Mouse (Mus musculus): Measurements from ENCODE around the gene Ak8. TPM values are rescaled to one million over a fixed set of nuclear protein-coding genes. Genes with fewer than 3 reads are reported as not detected.

Ak8 gene
- polyA plus RNA-seq, 1 experiment = 4.2 TPM

DNA sequence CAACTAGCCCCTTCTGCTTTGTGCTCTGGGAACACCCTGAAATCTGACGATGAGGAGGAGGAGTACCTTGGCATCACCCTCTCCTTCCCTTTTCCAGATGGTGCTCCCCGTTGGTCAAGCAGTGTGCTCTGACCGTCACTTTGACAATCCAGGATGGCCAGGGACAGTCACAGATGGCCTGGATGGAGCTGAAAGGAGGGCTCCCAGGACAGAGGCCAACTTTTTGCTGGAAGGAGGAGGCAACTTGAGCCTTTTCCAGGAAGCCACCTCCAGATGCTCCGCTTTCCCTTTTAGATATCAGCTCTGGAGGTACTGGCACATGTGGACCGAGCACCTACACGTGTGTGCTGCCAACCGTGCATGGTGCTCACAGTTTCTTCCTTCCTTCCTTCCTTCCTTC lies 103.4 kb downstream of the Ak8 start:
- Histone ChIP-seq H3K4me3 (replicated peaks; ENCODE audit: extremely low read depth, low read depth, low read length) (no peak overlapping the region), H3K4me1 (ENCODE audit: control insufficient read depth, insufficient read depth, low read length) (no peaks in the 10 kb centered on the region)
- WGBS = 71% methylated on average over 7 of the region's 7 CpGs
- no peak for DNase-seq
- TF ChIP-seq POLR2A (IDR thresholded peaks at IDR 0.05; ENCODE audit: borderline replicate concordance, extremely low read depth, low read depth, low read length) (no peak), CTCF (IDR thresholded peaks at IDR 0.05; ENCODE audit: insufficient read depth, low read length) (no peak)

DNA sequence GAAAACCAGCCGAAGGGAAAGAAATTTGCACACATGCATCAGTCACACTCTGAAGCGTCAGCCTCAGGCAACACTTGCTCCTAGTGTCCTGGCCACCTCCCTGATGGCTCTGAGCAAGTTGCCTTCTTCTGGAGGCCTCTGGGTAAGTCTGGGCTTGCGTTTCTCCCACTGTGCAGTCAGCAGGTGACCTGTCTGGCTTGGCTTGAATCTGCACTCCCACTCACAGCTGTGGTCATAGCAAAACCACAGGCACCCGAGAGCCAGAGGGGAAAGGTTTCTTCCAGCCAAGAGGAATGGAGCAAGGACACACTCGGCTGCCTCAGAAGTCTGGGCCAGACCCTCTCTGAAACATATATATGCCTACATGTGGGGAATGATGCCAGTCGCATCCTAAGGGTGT lies 108.9 kb downstream of the Ak8 start:
- H3K4me1 ChIP-seq (ENCODE audit: control insufficient read depth, insufficient read depth, low read length) = no peaks in the 10 kb centered on the region
- 79% methylated on average over 6 of the region's 6 CpGs for WGBS
- no peak for DNase-seq
- no peak for TF ChIP-seq POLR2A (IDR thresholded peaks at IDR 0.05; ENCODE audit: borderline replicate concordance, extremely low read depth, low read depth, low read length)
- TF ChIP-seq CTCF (IDR thresholded peaks at IDR 0.05; ENCODE audit: insufficient read depth, low read length) = no peak
- H3K4me3 ChIP-seq (replicated peaks; ENCODE audit: extremely low read depth, low read depth, low read length) = no peak overlapping the region

DNA sequence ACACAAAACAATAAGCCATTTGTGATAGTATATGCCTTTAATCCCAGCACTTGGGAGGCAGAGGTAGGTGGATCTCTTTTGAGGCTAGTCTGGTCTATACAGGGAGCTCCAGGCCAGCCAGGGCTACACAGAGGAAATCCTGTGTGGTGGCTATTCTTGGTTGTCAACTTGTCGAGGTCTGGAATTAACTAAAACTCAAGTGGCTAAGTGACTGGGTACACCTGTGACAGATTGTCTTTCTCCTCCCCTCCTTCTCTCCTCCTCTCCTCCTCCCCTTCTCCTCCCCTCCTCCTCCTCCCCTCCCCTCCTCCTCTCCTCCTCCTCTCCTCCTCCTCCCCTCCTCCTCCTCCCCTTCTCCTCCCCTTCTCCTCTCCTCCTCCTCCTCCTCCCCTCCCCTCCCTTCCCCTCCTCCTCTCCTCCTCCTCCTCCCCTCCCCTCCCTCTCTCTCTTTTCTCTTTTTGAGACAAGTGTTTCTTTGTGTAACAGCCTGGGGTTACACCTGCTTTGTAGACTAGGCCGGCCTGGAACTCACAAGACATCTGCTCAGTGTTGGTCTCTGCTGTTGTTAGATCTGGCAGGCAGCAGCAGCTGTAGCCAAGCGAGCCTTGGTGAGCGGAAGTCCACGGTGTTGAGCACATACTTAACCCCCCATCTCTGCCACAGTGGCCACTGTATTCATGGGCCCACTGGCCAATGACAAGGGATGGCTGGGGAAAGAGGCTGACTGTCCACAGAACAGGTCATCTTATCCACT lies 110.5 kb downstream of the Ak8 start:
- no peaks in the 10 kb centered on the region for H3K4me1 ChIP-seq (ENCODE audit: control insufficient read depth, insufficient read depth, low read length)
- WGBS = 56% methylated on average over 5 of the region's 5 CpGs
- no peak overlapping the region for H3K4me3 ChIP-seq (replicated peaks; ENCODE audit: extremely low read depth, low read depth, low read length)
- no peak for DNase-seq
- TF ChIP-seq CTCF (IDR thresholded peaks at IDR 0.05; ENCODE audit: insufficient read depth, low read length) (no peak), POLR2A (IDR thresholded peaks at IDR 0.05; ENCODE audit: borderline replicate concordance, extremely low read depth, low read depth, low read length) (no peak)

DNA sequence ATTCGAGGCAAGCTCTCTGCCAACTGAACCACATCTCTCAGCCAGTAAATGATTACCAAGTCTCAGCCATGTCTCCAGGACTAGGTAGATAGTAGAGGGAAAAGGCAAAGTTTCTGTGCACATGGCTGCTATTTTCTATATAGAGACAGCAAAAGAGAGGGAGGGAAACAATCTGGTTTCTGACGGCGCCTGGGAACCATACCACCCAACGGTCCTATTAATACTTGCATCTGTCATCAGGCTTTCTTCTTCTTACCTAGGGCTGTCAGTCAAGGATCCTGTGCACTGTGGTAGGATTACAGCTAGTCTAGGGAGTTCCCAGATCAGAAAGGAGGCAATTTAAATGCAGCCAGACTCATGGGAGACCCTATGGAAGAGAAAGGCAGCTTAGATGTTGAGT lies 118.9 kb downstream of the Ak8 start:
- 72% methylated on average over 4 of the region's 4 CpGs for WGBS

DNA sequence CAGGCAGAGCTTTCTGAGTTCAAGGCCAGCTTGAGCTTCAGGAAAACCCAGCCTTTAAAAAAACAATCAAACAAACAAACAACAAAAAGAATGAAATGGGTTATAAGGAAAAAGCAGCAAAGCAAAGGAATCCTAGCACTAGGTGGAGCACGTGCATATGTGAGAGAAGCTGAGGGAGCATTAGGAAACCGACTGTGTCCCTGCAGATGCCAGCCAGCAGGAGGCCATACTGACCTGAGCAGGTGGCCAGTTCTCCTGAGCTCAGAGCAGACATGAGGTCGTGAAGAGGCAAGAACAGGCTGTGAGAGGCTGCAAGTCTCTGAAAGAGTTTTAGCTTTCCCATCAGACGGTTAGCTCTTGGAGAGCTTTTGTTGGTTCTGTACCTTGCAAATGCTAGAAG lies 129.3 kb downstream of the Ak8 start:
- 30% methylated on average over 4 of the region's 4 CpGs for WGBS
- H3K4me1 ChIP-seq (ENCODE audit: control insufficient read depth, insufficient read depth, low read length) = no peaks in the 10 kb centered on the region
- DNase-seq = no peak
- TF ChIP-seq POLR2A (IDR thresholded peaks at IDR 0.05; ENCODE audit: borderline replicate concordance, extremely low read depth, low read depth, low read length) = no peak
- TF ChIP-seq CTCF (IDR thresholded peaks at IDR 0.05; ENCODE audit: insufficient read depth, low read length) = peak; percentile 56
- H3K4me3 ChIP-seq (replicated peaks; ENCODE audit: extremely low read depth, low read depth, low read length) = no peak overlapping the region

More for the DNA sequence above, 118.9 kb downstream of the Ak8 start:
- no peak for DNase-seq
- Histone ChIP-seq H3K4me3 (replicated peaks; ENCODE audit: extremely low read depth, low read depth, low read length) (no peak overlapping the region), H3K4me1 (ENCODE audit: control insufficient read depth, insufficient read depth, low read length) (no peaks in the 10 kb centered on the region)
- TF ChIP-seq CTCF (IDR thresholded peaks at IDR 0.05; ENCODE audit: insufficient read depth, low read length) = no peak
- TF ChIP-seq POLR2A (IDR thresholded peaks at IDR 0.05; ENCODE audit: borderline replicate concordance, extremely low read depth, low read depth, low read length) = no peak

DNA sequence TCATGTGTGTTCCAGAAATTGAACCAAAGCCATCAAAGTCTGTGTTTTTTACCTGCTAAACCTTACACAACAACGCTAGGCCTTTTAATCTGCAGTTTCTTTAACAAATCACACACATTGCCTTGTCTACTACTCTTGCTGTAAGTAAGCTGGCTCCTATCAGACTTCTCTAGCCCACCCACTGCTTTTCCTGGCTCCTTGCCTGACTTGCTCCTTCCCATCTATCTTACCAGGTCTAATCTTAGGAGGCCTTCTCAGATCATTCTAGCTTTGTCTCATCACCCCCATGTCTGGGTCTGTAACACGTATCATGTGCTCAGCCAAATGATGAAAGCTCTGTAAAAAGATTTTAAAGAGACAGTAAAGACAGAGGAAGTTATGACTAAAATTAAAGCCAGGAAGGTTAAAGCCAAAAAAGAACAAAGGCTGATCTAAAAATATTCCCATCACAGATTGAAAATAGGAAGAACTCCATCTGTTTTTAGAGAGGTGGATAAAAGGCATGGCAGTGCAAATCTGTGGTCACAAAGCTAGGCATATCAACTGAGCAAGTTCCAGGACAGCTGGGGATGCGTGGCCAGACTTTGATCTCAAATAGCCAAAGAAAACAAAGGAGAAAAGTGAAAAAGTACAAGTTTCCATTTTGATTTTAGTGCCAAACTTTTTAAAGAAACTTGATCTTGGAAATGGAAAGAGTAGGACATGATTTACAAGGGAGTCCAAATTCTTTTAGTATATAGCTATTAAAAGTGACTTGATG lies 136.4 kb downstream of the Ak8 start:
- DNase-seq = no peak
- peaks cover 4% of the 10 kb centered on the region for H3K4me1 ChIP-seq (ENCODE audit: control insufficient read depth, insufficient read depth, low read length)
- H3K4me3 ChIP-seq (replicated peaks; ENCODE audit: extremely low read depth, low read depth, low read length) = no peak overlapping the region
- TF ChIP-seq POLR2A (IDR thresholded peaks at IDR 0.05; ENCODE audit: borderline replicate concordance, extremely low read depth, low read depth, low read length) (no peak), CTCF (IDR thresholded peaks at IDR 0.05; ENCODE audit: insufficient read depth, low read length) (no peak)
- 54% methylated on average over 3 of the region's 3 CpGs for WGBS

DNA sequence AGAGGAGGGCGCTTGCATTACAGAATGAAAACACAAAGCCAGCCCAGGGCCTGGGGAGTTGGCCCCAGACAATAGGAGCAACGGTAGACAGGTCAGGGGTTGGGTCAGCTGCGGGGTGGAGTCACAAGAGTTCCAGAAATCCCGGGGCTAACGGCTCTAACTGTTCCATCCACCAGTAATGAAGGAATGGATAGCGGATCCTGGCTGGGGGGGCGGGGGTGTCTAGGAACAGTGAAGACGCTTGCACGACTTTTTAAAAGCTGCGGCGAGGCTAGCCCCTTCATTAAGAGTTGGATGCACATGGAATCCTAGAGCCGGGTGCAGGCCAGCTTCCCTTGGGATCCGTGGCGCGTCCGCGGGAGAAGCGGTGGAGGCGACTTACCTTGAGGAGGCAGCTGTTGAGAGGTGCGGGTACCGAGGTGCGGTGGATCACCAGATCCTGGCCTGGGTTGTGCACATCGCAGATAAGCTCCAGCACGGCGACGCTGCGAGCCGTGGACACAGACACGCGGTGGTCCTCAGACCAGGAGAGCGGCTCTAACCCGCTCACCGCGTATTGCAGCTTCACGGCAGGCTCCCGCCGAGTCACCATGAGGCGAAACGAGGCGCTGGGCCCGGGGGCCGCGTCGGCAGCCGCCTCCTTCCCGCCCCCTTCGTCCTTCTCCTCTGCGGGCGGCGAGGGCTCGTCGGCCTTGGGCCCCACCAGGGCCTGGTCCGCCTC lies 139.7 kb downstream of the Ak8 start:
- WGBS = under 1% methylated on average over 53 of the region's 53 CpGs
- TF ChIP-seq POLR2A (IDR thresholded peaks at IDR 0.05; ENCODE audit: borderline replicate concordance, extremely low read depth, low read depth, low read length) = no peak
- no peak for TF ChIP-seq CTCF (IDR thresholded peaks at IDR 0.05; ENCODE audit: insufficient read depth, low read length)
- Histone ChIP-seq H3K4me1 (ENCODE audit: control insufficient read depth, insufficient read depth, low read length) (peaks cover 5% of the 10 kb centered on the region), H3K4me3 (replicated peaks; ENCODE audit: extremely low read depth, low read depth, low read length) (peak overlapping the region; percentile 89)
- DNase-seq = no peak

DNA sequence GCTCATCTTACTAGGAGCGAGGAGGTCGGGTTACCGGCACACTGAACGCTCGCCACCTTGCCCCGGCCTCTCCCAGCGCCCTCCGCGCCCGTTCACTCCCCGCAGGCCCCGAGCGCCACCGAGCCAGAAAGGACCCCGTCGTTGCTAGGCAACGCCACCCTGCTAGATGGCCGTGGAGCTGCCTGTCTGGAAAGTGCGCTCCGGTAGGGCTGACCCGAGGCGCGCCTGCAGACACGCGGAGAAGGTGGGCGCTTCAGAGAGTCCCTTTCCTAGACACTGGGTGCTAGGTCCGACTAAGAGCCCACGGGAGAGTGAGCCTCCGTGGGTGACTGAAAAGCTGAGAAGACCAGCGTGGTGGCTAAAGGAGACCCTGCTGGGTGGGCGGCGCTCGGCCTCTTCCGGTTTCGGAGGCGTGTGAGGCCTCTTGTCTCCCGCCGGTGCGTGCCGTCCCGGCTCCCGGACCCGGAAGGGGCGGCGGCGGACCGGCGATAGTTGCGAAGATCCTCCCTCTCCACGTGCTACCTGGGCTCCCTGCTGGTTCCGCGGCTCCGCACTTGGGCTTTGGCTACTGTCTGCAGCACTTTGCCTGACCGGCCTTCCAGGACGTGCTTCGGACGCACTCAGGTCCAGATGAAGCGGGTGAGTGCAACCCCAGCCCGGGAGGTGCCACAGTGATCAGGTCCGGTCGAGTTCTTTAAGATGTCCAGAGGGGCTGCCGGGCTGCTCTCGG lies 140.4 kb downstream of the Ak8 start, which contains the start of the genes Gtf3c4 and Ddx31:
Gtf3c4 (minus strand) TSS at position 139 of the 730 bp plus-strand sequence.
Ddx31 (plus strand) TSS at position 185 of the 730 bp plus-strand sequence.
- Histone ChIP-seq H3K4me3 (replicated peaks; ENCODE audit: extremely low read depth, low read depth, low read length) (peak within 1 kb of the TSS; percentile 89), H3K4me1 (ENCODE audit: control insufficient read depth, insufficient read depth, low read length) (peaks cover 5% of the 10 kb centered on the region)
- DNase-seq = peak; percentile 96
- WGBS = under 1% methylated on average over 63 of the region's 63 CpGs
- TF ChIP-seq CTCF (IDR thresholded peaks at IDR 0.05; ENCODE audit: insufficient read depth, low read length) = no peak
- no peak; the same call in 1 of the 2 replicates for TF ChIP-seq POLR2A (IDR thresholded peaks at IDR 0.05; ENCODE audit: borderline replicate concordance, extremely low read depth, low read depth, low read length)

DNA sequence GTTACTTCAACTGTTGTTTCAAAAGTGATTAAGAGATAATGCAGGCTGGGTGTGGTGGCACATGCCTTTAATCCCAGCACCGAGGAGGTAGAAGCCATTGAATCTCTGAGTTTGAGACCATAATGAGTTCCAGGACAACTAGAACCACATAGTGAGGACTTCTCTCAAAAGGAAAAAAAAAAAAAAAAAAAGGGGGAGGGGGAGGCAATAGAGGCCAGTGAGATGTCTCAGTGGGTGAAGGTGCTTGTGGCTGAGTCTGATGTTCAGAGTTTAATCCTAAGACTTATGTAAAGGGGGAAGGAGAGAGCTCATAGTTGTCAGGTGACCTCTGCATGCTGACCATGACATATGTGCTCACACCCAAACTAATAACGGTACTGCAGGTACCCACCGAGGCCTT lies 142.1 kb downstream of the Ak8 start:
- Histone ChIP-seq H3K4me1 (ENCODE audit: control insufficient read depth, insufficient read depth, low read length) (peaks cover 5% of the 10 kb centered on the region), H3K4me3 (replicated peaks; ENCODE audit: extremely low read depth, low read depth, low read length) (no peak overlapping the region)
- TF ChIP-seq CTCF (IDR thresholded peaks at IDR 0.05; ENCODE audit: insufficient read depth, low read length) (no peak), POLR2A (IDR thresholded peaks at IDR 0.05; ENCODE audit: borderline replicate concordance, extremely low read depth, low read depth, low read length) (no peak)
- no peak for DNase-seq
- 55% methylated on average over 3 of the region's 3 CpGs for WGBS
